Mouse (Mus musculus) inflammation-experienced regulatory T-cells, adult 16 weeks (primary cell): ENCODE data around the gene Defb5. TPM values are rescaled to one million over a fixed set of nuclear protein-coding genes. Genes with fewer than 3 reads are reported as not detected.

Experiments used
- polyA plus RNA-seq: library from polyadenylated mRNA; unstranded; fragments of 100-300 nt; shearing (Covaris generic); gene quantifications from one replicate; pipeline ENCODE4 v1.2.1, GENCODE M21; 2017

Gene Defb5
- polyA plus RNA-seq, result not detected

DNA sequence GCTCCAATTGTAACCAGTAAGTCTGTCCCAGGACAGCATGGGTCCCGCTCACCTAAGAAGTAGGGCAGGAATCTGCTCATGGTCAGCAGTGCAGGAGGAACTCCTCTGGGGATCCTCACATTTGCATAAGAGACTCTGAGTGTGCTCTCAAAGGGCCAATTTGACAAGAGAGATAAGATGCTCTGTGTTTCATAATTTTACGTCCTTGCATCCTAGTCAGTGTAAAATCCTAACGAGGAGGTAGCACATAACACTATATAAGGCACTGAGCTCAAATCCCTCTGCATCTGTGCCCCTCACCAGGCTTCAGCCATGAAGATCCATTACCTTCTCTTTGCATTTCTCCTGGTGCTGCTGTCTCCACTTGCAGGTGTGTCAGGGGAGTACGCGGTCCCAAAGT, at the start of gene Defb5:
Defb5 (plus strand) TSS at position 301 of the 400 bp plus-strand sequence.

GRCm38 (mm10) chr8:19225161-19225560, 22.2 kb upstream of the Defb5 start, which contains the start of gene Defb6:
TSS of gene Defb6 (plus strand) at chr8:19225478.

GRCm38 (mm10) chr8:19239616-19240015, 7.8 kb upstream of the Defb5 start, which contains the start of gene Defb46:
TSS of gene Defb46 (plus strand) at chr8:19239916.

DNA sequence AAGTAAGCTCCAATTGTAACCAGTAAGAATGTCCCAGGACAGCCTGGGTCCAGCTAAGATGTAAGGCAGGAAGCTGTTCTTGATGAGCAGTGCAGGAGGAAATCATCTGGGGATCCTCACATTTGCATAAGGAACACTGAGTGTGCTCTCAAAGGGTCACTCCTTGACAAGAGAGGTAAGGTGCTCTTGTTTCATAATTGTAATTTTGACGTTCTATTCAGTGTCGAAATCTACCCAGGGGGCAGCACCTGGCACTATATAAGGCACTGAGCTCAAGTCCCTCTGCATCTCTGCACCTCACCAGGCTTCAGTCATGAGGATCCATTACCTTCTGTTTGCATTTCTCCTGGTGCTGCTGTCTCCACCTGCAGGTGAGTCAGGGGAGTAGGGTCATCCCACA, 45.7 kb downstream of the Defb5 start, which contains the start of gene Defb3:
Defb3 (plus strand) TSS at position 301 of the 400 bp plus-strand sequence.

Other genes with a start within 250 kb of the Defb5 start
- gene Defb38, start 221.0 kb upstream of the Defb5 start, polyA plus RNA-seq, result not detected
- not detected for gene Defb39, start 182.8 kb upstream of the Defb5 start, polyA plus RNA-seq
- not detected for gene Defb12, start 132.7 kb upstream of the Defb5 start, polyA plus RNA-seq
- gene Defb34, start 123.8 kb upstream of the Defb5 start, polyA plus RNA-seq, result not detected
- gene Gm45826, start 106.8 kb upstream of the Defb5 start, polyA plus RNA-seq, result not detected
- gene Defb14, start 53.2 kb upstream of the Defb5 start, polyA plus RNA-seq, result not detected
- not detected for gene Defb4, start 48.9 kb upstream of the Defb5 start, polyA plus RNA-seq
- not detected for gene Defb6, start 22.1 kb upstream of the Defb5 start, polyA plus RNA-seq
- gene Defb46, start 7.7 kb upstream of the Defb5 start, polyA plus RNA-seq, result not detected
- not detected for gene Defb3, start 45.8 kb downstream of the Defb5 start, polyA plus RNA-seq
- gene Defb8, start 200.0 kb downstream of the Defb5 start, polyA plus RNA-seq, result not detected
- not detected for gene Defb7, start 247.5 kb downstream of the Defb5 start, polyA plus RNA-seq